Mouse (Mus musculus): Measurements from ENCODE around the gene Ccn5. TPM values are rescaled to one million over a fixed set of nuclear protein-coding genes. Genes with fewer than 3 reads are reported as not detected.

Gene Ccn5
- total and polyA plus RNA-seq, 3 experiments, result not detected

GRCm38 (mm10) chr2:163871906-163872305 is 51.2 kb downstream of the Ccn5 start:
- H3K4me1 ChIP-seq (ENCODE audit: control insufficient read depth in 1 of 2, insufficient read depth in 2 of 2, low read length in 2 of 2), result no peaks in the 10 kb centered on the region
- TF ChIP-seq ZMIZ1 (IDR thresholded peaks at IDR 0.05; ENCODE audit: low read depth, low read length), result no peak
- no peak overlapping the region for H3K9ac ChIP-seq (ENCODE audit: control insufficient read depth, low read depth, low read length, poor library complexity, severe bottlenecking)
- H3K79me2 ChIP-seq (ENCODE audit: control insufficient read depth, insufficient read depth, low read length, poor library complexity), result no peaks in the 10 kb centered on the region
- H3K36me3 ChIP-seq (ENCODE audit: control insufficient read depth in 1 of 2, insufficient read depth in 2 of 2, low read length in 2 of 2), result no peaks in the 10 kb centered on the region
- H3K27ac ChIP-seq (ENCODE audit: control insufficient read depth, low read depth, low read length), result no peak overlapping the region
- H3K4me3 ChIP-seq (ENCODE audit: control insufficient read depth in 1 of 2, insufficient read depth in 1 of 2, low read depth in 2 of 2, low read length in 2 of 2), result no peak overlapping the region
- DNase-seq (ENCODE audit: low read depth, low spot score), result no peak
- no peaks in the 10 kb centered on the region for H3K9me3 ChIP-seq (replicated peaks; ENCODE audit: insufficient read depth, low read length)
- peaks cover 10 to 14% of the 10 kb centered on the region in 2 experiments for H3K27me3 ChIP-seq (ENCODE audit: control insufficient read depth in 1 of 2, insufficient read depth in 2 of 2, low read length in 2 of 2)

DNA sequence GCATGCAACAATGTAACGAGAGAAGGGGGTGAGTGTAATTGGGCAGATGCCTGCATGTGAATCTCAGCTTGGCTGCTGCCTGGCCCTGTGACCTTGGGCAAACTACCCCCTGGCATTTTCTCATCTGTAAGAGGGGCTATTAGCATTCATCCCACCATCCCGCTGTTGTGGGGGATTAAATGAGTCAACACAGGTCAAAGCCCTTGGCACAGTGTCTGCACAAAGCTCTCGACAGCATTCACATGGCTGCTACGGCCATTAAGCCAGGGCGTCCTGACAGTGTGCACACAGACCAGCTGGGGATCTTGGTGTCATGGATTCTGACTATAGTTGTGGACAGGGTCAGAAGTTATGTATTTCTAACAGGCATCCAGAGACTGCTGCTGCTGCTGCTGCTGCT is 54.2 kb downstream of the Ccn5 start:
- Histone ChIP-seq H3K4me1 (ENCODE audit: control insufficient read depth in 1 of 2, insufficient read depth in 2 of 2, low read length in 2 of 2) (no peaks in the 10 kb centered on the region), H3K9ac (ENCODE audit: control insufficient read depth, low read depth, low read length, poor library complexity, severe bottlenecking) (no peak overlapping the region), H3K4me3 (ENCODE audit: control insufficient read depth in 1 of 2, insufficient read depth in 1 of 2, low read depth in 2 of 2, low read length in 2 of 2) (no peak overlapping the region), H3K27me3 (ENCODE audit: control insufficient read depth in 1 of 2, insufficient read depth in 2 of 2, low read length in 2 of 2) (peaks cover 6 to 11% of the 10 kb centered on the region in 2 experiments), H3K27ac (ENCODE audit: control insufficient read depth, low read depth, low read length) (no peak overlapping the region), H3K9me3 (replicated peaks; ENCODE audit: insufficient read depth, low read length) (no peaks in the 10 kb centered on the region), H3K79me2 (ENCODE audit: control insufficient read depth, insufficient read depth, low read length, poor library complexity) (no peaks in the 10 kb centered on the region), H3K36me3 (ENCODE audit: control insufficient read depth in 1 of 2, insufficient read depth in 2 of 2, low read length in 2 of 2) (no peaks in the 10 kb centered on the region)
- TF ChIP-seq SIN3A (IDR thresholded peaks at IDR 0.05; ENCODE audit: low read length), result no peak
- no peak for TF ChIP-seq EP300 (IDR thresholded peaks at IDR 0.05; ENCODE audit: low read depth in 1 of 2, low read length in 2 of 2)
- no peak for TF ChIP-seq GABPA (IDR thresholded peaks at IDR 0.05; ENCODE audit: low read depth, low read length)
- no peak for TF ChIP-seq BHLHE40 (IDR thresholded peaks at IDR 0.05; ENCODE audit: borderline replicate concordance, low read depth, low read length)
- no peak for TF ChIP-seq CHD2 (IDR thresholded peaks at IDR 0.05; ENCODE audit: low read length)
- no peak for TF ChIP-seq USF2 (IDR thresholded peaks at IDR 0.05; ENCODE audit: borderline replicate concordance in 1 of 2, insufficient read depth in 1 of 2, low read depth in 1 of 2, low read length in 2 of 2)
- no peak for TF ChIP-seq ELF1 (IDR thresholded peaks at IDR 0.05; ENCODE audit: low read depth, low read length)
- no peak for TF ChIP-seq TBP (IDR thresholded peaks at IDR 0.05; ENCODE audit: low read depth, low read length)
- no peak for TF ChIP-seq JUND (IDR thresholded peaks at IDR 0.05; ENCODE audit: low read depth, low read length)
- no peak for TF ChIP-seq MEF2A (IDR thresholded peaks at IDR 0.05; ENCODE audit: extremely low read depth, insufficient replicate concordance, low read depth, low read length, poor library complexity, severe bottlenecking)
- no peak for TF ChIP-seq ZMIZ1 (IDR thresholded peaks at IDR 0.05; ENCODE audit: low read depth, low read length)
- no peak for TF ChIP-seq HCFC1 (IDR thresholded peaks at IDR 0.05; ENCODE audit: low read depth, low read length)
- no peak for TF ChIP-seq ZC3H11A (IDR thresholded peaks at IDR 0.05; ENCODE audit: low read depth, low read length)
- no peak for TF ChIP-seq ETS1 (IDR thresholded peaks at IDR 0.05; ENCODE audit: low read depth, low read length)
- TF ChIP-seq NRF1 (IDR thresholded peaks at IDR 0.05; ENCODE audit: insufficient read depth, low read depth, low read length, poor library complexity, severe bottlenecking), result no peak
- DNase-seq (ENCODE audit: low read depth, low spot score), result no peak
